Mouse (Mus musculus) heart, adult 2 months (tissue): Measurements from ENCODE around the gene Zbed4.

Experiments used
- CTCF ChIP-seq: fragments of 200-600 bp; IDR thresholded peaks from 2 replicates; pipeline ENCODE4 v1.8.1; 2022; ENCODE audit warnings: antibody characterized with exemption, mild to moderate bottlenecking, moderate library complexity
- EP300 ChIP-seq: fragments of 200-500 bp; IDR thresholded peaks from 2 replicates; pipeline ENCODE4 v1.6.1; 2011; ENCODE audit warnings: low read depth, low read length, control low read depth; ENCODE audit not compliant: insufficient read depth
- POLR2A ChIP-seq: fragments of 200-500 bp; IDR thresholded peaks from 2 replicates; pipeline ENCODE4 v1.6.1; 2011; ENCODE audit warnings: mild to moderate bottlenecking, low read depth, low read length, control low read depth; ENCODE audit not compliant: insufficient read depth

DNA sequence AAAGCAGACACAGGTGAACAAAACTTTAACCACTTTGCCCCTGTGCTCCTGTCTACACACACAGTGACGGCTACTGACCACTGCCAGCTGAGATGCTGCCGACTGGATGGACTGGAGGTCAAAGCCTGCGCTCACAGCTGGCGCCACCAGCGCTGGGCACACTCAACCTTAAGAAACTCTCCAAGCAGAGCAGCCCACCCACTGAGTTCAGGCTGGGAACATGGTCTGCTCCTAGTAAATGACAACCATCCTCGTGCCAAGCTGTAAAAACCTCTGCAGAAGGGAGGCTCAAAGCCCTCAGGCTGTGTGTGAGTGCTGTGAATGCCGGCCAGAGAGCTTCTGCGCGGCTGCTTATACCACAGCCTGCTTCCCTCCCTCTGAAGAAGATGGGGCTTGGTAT is 34.2 kb upstream of the Zbed4 start:
- TF ChIP-seq POLR2A (no peak), EP300 (no peak), CTCF (no peak)
